Mouse (Mus musculus): ENCODE data around the gene Mitf.

Gene Mitf

DNA sequence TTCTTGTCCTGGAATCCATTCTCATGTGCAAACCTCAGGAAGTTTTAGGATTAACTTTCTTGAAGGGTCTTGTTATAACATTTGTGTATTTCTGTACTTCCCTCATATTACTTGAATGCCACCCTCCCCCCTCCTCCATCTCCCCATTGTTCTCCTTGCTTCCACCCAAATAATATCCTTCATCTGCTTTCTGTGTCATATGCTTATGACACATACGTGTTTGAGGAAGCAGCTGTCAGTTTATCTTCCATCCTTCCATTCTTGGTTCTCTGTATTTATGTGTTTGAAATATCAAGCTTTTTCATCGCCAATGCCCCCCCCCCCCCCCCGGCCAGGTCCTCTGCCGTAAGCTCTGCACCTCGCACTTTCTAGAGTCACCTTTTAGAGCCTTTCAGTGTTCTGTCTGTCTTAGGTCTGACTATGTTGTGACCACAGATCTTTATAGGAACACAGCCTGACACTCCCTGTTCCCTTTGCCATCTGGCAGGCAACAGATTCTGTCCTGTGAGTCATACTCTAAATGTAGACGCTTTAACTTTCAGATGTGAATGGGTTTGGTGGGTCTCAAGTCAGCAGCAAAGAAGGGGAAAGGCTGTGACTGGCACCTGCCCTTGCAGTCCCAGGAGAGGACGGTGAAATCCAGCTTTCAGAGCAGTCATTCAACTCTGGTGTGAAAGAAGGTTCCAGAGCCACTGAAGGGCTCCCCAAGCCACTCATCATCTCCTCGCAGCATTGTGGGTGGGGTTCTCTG lies 48.7 kb downstream of the Mitf start:
- TF ChIP-seq NANOG (IDR thresholded peaks at IDR 0.05; ENCODE audit: borderline replicate concordance, low read length), result no peak
- no peak for TF ChIP-seq CTCF (conservative IDR thresholded peaks at IDR 0.05; ENCODE audit: low read length)
- no peak for TF ChIP-seq POU5F1 (IDR thresholded peaks at IDR 0.05; ENCODE audit: borderline replicate concordance, low read length)
- no peaks in the 10 kb centered on the region for H3K9me3 ChIP-seq (ENCODE audit: low read length)
- H3K36me3 ChIP-seq (ENCODE audit: insufficient read depth, low read length), result no peaks in the 10 kb centered on the region
- H3K4me3 ChIP-seq (replicated peaks; ENCODE audit: low read length), result no peak overlapping the region
- no peaks in the 10 kb centered on the region for H3K27me3 ChIP-seq (ENCODE audit: insufficient read depth, low read length)
- H3K4me1 ChIP-seq (replicated peaks; ENCODE audit: low read depth, low read length), result no peaks in the 10 kb centered on the region

- Histone ChIP-seq H3K9me3 (ENCODE audit: low read length) (no peaks in the 10 kb centered on the region), H3K4me1 (replicated peaks; ENCODE audit: low read depth, low read length) (no peaks in the 10 kb centered on the region), H3K27me3 (ENCODE audit: insufficient read depth, low read length) (no peaks in the 10 kb centered on the region), H3K4me3 (replicated peaks; ENCODE audit: low read length) (no peak overlapping the region), H3K36me3 (ENCODE audit: insufficient read depth, low read length) (no peaks in the 10 kb centered on the region)
- no peak for TF ChIP-seq NANOG (IDR thresholded peaks at IDR 0.05; ENCODE audit: borderline replicate concordance, low read length)
- TF ChIP-seq CTCF (conservative IDR thresholded peaks at IDR 0.05; ENCODE audit: low read length), result no peak
- no peak for TF ChIP-seq POU5F1 (IDR thresholded peaks at IDR 0.05; ENCODE audit: borderline replicate concordance, low read length)
Measured at GRCm38 (mm10) chr6:97856502-97856901, 49.6 kb downstream of the Mitf start.

DNA sequence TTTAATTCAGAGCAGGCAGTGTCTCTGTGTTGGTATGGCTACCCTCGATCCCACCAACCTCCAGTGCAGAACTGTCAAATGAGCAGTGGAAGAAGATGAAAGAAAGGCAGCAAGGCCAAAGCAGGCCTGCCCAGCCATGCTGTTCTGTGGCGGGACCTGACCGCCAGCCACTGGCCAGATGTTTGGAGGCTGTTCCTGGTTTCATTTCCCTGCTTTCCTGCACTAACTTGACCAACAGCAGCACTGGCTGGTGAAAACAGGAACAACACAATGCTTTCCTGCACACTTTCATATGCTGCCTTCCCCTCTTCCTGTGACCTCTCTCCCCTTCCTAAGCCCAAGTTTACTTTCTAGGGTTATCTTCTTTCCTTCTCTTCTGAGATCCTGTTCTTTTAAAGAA lies 50.8 kb downstream of the Mitf start:
- H3K4me1 ChIP-seq (replicated peaks; ENCODE audit: low read depth, low read length), result no peaks in the 10 kb centered on the region
- no peak for TF ChIP-seq NANOG (IDR thresholded peaks at IDR 0.05; ENCODE audit: borderline replicate concordance, low read length)
- TF ChIP-seq CTCF (conservative IDR thresholded peaks at IDR 0.05; ENCODE audit: low read length), result no peak
- TF ChIP-seq POU5F1 (IDR thresholded peaks at IDR 0.05; ENCODE audit: borderline replicate concordance, low read length), result no peak
- no peak overlapping the region for H3K4me3 ChIP-seq (replicated peaks; ENCODE audit: low read length)
- H3K36me3 ChIP-seq (ENCODE audit: insufficient read depth, low read length), result no peaks in the 10 kb centered on the region
- H3K27me3 ChIP-seq (ENCODE audit: insufficient read depth, low read length), result no peaks in the 10 kb centered on the region
- no peaks in the 10 kb centered on the region for H3K9me3 ChIP-seq (ENCODE audit: low read length)

- H3K27me3 ChIP-seq (ENCODE audit: insufficient read depth, low read length), result no peaks in the 10 kb centered on the region
- no peaks in the 10 kb centered on the region for H3K4me1 ChIP-seq (replicated peaks; ENCODE audit: low read depth, low read length)
- peaks cover 17% of the 10 kb centered on the region for H3K9me3 ChIP-seq (ENCODE audit: low read length)
Measured at GRCm38 (mm10) chr6:97866575-97866974, 59.7 kb downstream of the Mitf start.

DNA sequence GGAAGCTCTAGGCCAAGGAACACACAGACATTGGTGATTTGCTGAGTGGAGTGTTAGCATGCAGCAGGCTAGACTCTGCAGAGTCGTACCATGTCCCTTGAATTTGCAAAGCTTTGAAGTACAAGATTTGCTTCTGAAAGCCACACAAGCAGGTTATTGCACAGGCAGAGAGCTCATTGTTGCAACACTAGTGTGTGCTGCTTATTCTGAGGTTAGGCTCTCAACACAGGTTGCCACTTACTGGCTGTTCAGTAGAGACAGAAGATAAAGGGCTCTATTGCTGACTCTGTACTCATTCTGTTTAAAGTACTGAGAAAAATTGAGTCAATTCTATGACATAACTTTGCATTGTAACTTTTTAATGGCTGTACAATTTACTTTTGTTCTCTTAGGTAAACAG lies 61.2 kb downstream of the Mitf start:
- Histone ChIP-seq H3K4me3 (replicated peaks; ENCODE audit: low read length) (no peak overlapping the region), H3K4me1 (replicated peaks; ENCODE audit: low read depth, low read length) (no peaks in the 10 kb centered on the region), H3K27me3 (ENCODE audit: insufficient read depth, low read length) (no peaks in the 10 kb centered on the region), H3K9me3 (ENCODE audit: low read length) (peaks cover 17% of the 10 kb centered on the region), H3K36me3 (ENCODE audit: insufficient read depth, low read length) (no peaks in the 10 kb centered on the region)
- TF ChIP-seq CTCF (conservative IDR thresholded peaks at IDR 0.05; ENCODE audit: low read length), result no peak
- no peak for TF ChIP-seq NANOG (IDR thresholded peaks at IDR 0.05; ENCODE audit: borderline replicate concordance, low read length)
- TF ChIP-seq POU5F1 (IDR thresholded peaks at IDR 0.05; ENCODE audit: borderline replicate concordance, low read length), result no peak

More at GRCm38 (mm10) chr6:97866575-97866974, 59.7 kb downstream of the Mitf start:
- H3K36me3 ChIP-seq (ENCODE audit: insufficient read depth, low read length), result no peaks in the 10 kb centered on the region
- no peak overlapping the region for H3K4me3 ChIP-seq (replicated peaks; ENCODE audit: low read length)
- TF ChIP-seq POU5F1 (IDR thresholded peaks at IDR 0.05; ENCODE audit: borderline replicate concordance, low read length), result no peak
- TF ChIP-seq CTCF (conservative IDR thresholded peaks at IDR 0.05; ENCODE audit: low read length), result no peak
- no peak for TF ChIP-seq NANOG (IDR thresholded peaks at IDR 0.05; ENCODE audit: borderline replicate concordance, low read length)

DNA sequence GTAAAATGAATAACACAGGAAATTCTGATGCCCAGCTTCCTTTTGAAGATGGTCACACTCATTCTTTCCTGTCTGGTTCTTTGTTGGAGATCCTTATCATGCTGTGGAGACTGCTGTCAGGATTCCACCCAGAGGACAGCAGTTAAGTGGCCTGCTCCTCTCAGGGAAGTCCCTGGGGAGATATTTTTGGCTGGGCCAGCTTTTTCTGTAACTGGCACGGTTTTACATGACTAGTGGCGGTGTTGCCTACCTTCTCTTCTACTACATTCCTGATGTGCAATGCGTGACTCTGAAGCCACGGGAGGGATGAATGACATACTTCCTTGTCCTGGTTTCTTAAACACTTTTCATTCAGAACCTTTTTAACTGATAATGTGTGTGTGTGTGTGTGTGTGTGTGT lies 63.1 kb downstream of the Mitf start:
- TF ChIP-seq NANOG (IDR thresholded peaks at IDR 0.05; ENCODE audit: borderline replicate concordance, low read length) (no peak), POU5F1 (IDR thresholded peaks at IDR 0.05; ENCODE audit: borderline replicate concordance, low read length) (no peak), CTCF (conservative IDR thresholded peaks at IDR 0.05; ENCODE audit: low read length) (no peak)
- no peaks in the 10 kb centered on the region for H3K4me1 ChIP-seq (replicated peaks; ENCODE audit: low read depth, low read length)
- H3K9me3 ChIP-seq (ENCODE audit: low read length), result peaks cover 17% of the 10 kb centered on the region
- no peaks in the 10 kb centered on the region for H3K27me3 ChIP-seq (ENCODE audit: insufficient read depth, low read length)
- no peaks in the 10 kb centered on the region for H3K36me3 ChIP-seq (ENCODE audit: insufficient read depth, low read length)
- no peak overlapping the region for H3K4me3 ChIP-seq (replicated peaks; ENCODE audit: low read length)

GRCm38 (mm10) chr6:97871296-97872030 lies 64.6 kb downstream of the Mitf start:
- H3K4me3 ChIP-seq (replicated peaks; ENCODE audit: low read length), result no peak overlapping the region
- H3K9me3 ChIP-seq (ENCODE audit: low read length), result peaks cover 17% of the 10 kb centered on the region
- H3K27me3 ChIP-seq (ENCODE audit: insufficient read depth, low read length), result no peaks in the 10 kb centered on the region
- TF ChIP-seq POU5F1 (IDR thresholded peaks at IDR 0.05; ENCODE audit: borderline replicate concordance, low read length) (no peak), NANOG (IDR thresholded peaks at IDR 0.05; ENCODE audit: borderline replicate concordance, low read length) (no peak), CTCF (conservative IDR thresholded peaks at IDR 0.05; ENCODE audit: low read length) (no peak)
- no peaks in the 10 kb centered on the region for H3K36me3 ChIP-seq (ENCODE audit: insufficient read depth, low read length)
- no peaks in the 10 kb centered on the region for H3K4me1 ChIP-seq (replicated peaks; ENCODE audit: low read depth, low read length)

- H3K36me3 ChIP-seq (ENCODE audit: insufficient read depth, low read length), result no peaks in the 10 kb centered on the region
- H3K9me3 ChIP-seq (ENCODE audit: low read length), result peaks cover 7% of the 10 kb centered on the region
- H3K4me1 ChIP-seq (replicated peaks; ENCODE audit: low read depth, low read length), result no peaks in the 10 kb centered on the region
- no peak overlapping the region for H3K4me3 ChIP-seq (replicated peaks; ENCODE audit: low read length)
- no peaks in the 10 kb centered on the region for H3K27me3 ChIP-seq (ENCODE audit: insufficient read depth, low read length)
- TF ChIP-seq POU5F1 (IDR thresholded peaks at IDR 0.05; ENCODE audit: borderline replicate concordance, low read length) (no peak), CTCF (conservative IDR thresholded peaks at IDR 0.05; ENCODE audit: low read length) (no peak), NANOG (IDR thresholded peaks at IDR 0.05; ENCODE audit: borderline replicate concordance, low read length) (no peak)
Measured at GRCm38 (mm10) chr6:97873102-97873501, 66.2 kb downstream of the Mitf start.

All from E14TG2a.4 (cell line).